Mouse (Mus musculus) midbrain, embryonic 11.5 days (tissue): ENCODE results near the gene Ing3. TPM values are rescaled to one million over a fixed set of nuclear protein-coding genes. Genes with fewer than 3 reads are reported as not detected.

ENCODE experiments used
- polyA plus RNA-seq: library from polyadenylated mRNA; unstranded; fragments of >200 nt; fragmentation: Nextera tagmentation; extraction: Ambion mirVana; gene quantifications from 2 replicates; pipeline ENCODE4 v1.2.1, GENCODE M21; 2014

Ing3 gene
- polyA plus RNA-seq, 1 experiment from 2014 or later: 44.6 TPM

Other genes with a start within 250 kb of the Ing3 start
- gene Tspan12, start 97.1 kb upstream of the Ing3 start, polyA plus RNA-seq: 53.2 and 64.8 TPM in 2 replicates
- 9.6 and 12.9 TPM in 2 replicates for gene Cped1, start 36.3 kb downstream of the Ing3 start, polyA plus RNA-seq